Mouse (Mus musculus) neural tube, embryonic 14.5 days (tissue): ENCODE measurements around the gene Optn. TPM values are rescaled to one million over a fixed set of nuclear protein-coding genes. Genes with fewer than 3 reads are reported as not detected.
"Not testable (repeated sequence)": the region's sequence is repeated elsewhere in the genome, so short reads cannot be mapped to it uniquely, and the experiment has no call there.

Source experiments
- ATAC-seq: fragments of 200-750 bp; cut with Nextera tagmentation; 2 replicates; pipeline ENCODE4 v1.8.0; 2017; ENCODE audit warnings: low read depth, mild to moderate bottlenecking, moderate TSS enrichment, moderate library complexity
- H3K27ac ChIP-seq: fragments of 300-500 bp; sonication (generic); 2 replicates; pipeline ENCODE4 v1.5.1; 2014; ENCODE audit warnings: low read depth, mild to moderate bottlenecking, control low read depth, low read length, moderate library complexity, mixed read lengths
- H3K27me3 ChIP-seq: fragments of 300-500 bp; sonication (generic); 2 replicates; pipeline ENCODE4 v1.6.1; 2014; ENCODE audit warnings: low read length; ENCODE audit not compliant: control insufficient read depth, insufficient read depth
- H3K36me3 ChIP-seq: fragments of 300-500 bp; sonication (generic); 2 replicates; pipeline ENCODE4 v1.6.1; 2014; ENCODE audit warnings: low read length, mixed read lengths; ENCODE audit not compliant: control insufficient read depth, insufficient read depth
- H3K4me1 ChIP-seq: fragments of 300-500 bp; sonication (generic); 2 replicates; pipeline ENCODE4 v1.6.1; 2014; ENCODE audit warnings: low read length; ENCODE audit not compliant: control insufficient read depth, insufficient read depth
- H3K4me2 ChIP-seq: fragments of 300-500 bp; sonication (generic); 2 replicates; pipeline ENCODE4 v1.6.1; 2014; ENCODE audit warnings: mild to moderate bottlenecking, low read depth, low read length, control low read depth
- H3K4me3 ChIP-seq: fragments of 300-500 bp; sonication (generic); 2 replicates; pipeline ENCODE4 v1.5.1; 2014; ENCODE audit warnings: low read depth, low read length, control low read depth, mixed read lengths
- H3K9ac ChIP-seq: fragments of 300-500 bp; sonication (generic); replicated peaks from 2 replicates; pipeline ENCODE4 v1.6.1; 2014; ENCODE audit warnings: low read depth, mild to moderate bottlenecking, control low read depth, low read length, mixed read lengths
- H3K9me3 ChIP-seq: fragments of 300-500 bp; sonication (generic); 2 replicates; pipeline ENCODE4 v1.6.1; 2016; ENCODE audit warnings: low read length; ENCODE audit not compliant: control insufficient read depth
- WGBS: fragments of 180-500 bp; shearing (Covaris S2); extraction: QIAGEN DNeasy Blood & Tissue Kit; methylation state at CpG from one replicate; pipeline ENCODE4 v1.1.7; 2014; 5-methylcytosine and 5-hydroxymethylcytosine counted together
- polyA plus RNA-seq: library from polyadenylated mRNA; unstranded; fragments of >200 nt; fragmentation: Nextera tagmentation; extraction: Ambion mirVana; gene quantifications from 2 replicates; pipeline ENCODE4 v1.2.1, GENCODE M21; 2014

Optn gene
- polyA plus RNA-seq, 1 experiment from 2014 or later = 16.6 TPM

DNA sequence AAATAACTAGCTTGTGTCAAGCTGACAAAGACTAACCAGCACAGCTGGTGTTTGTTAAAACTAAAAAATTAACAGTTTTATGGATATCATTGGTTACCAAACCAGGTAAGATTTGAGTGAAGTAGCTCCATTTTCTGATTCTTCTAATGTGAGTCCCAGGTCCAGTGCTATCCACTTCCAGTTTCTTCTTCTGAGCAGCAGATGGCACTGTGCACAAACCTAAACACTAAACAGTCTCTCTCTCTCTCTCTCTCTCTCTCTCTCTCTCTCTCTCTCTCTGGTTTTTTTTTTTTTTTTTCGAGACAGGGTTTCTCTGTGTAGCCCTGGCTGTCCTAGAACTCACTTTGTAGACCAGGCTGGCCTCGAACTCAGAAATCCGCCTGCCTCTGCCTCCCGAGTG, 26.5 kb upstream of the Optn start:
- H3K9me3 ChIP-seq, H3K9ac ChIP-seq, H3K27ac ChIP-seq, H3K36me3 ChIP-seq, H3K4me2 ChIP-seq, H3K4me3 ChIP-seq, H3K27me3 ChIP-seq, H3K4me1 ChIP-seq: not testable (repeated sequence)
- 100% methylated on average over 1 of the region's 4 CpGs for WGBS
- ATAC-seq = peak; percentile 76

DNA sequence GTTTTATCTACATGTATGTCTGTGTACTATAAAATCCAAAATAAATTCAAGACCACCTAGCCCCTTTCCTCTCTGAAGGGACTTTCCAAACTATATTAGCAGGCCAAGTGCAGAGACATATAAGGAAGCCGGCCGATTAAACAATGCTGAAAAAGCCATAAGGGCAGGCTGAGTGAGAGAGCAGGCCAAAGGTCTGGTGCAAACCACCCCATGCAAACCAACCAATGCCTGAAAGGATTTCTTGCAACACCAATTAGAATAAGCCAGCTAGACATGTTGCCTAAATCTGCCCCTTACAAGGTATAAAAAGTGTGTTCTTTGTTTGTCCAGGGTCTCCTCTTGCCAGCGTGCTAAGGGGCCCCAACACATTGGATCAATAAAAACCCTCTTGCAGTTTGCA, 23.8 kb upstream of the Optn start:
- no peaks in the 10 kb centered on the region for H3K36me3 ChIP-seq
- ATAC-seq = no peak
- no peak overlapping the region for H3K9ac ChIP-seq
- no peaks in the 10 kb centered on the region for H3K27me3 ChIP-seq
- H3K4me2 ChIP-seq = no peak overlapping the region
- 89% methylated on average over 3 of the region's 3 CpGs for WGBS
- H3K9me3 ChIP-seq = no peaks in the 10 kb centered on the region
- H3K4me3 ChIP-seq = no peak overlapping the region
- no peak overlapping the region for H3K27ac ChIP-seq
- H3K4me1 ChIP-seq = no peaks in the 10 kb centered on the region

DNA sequence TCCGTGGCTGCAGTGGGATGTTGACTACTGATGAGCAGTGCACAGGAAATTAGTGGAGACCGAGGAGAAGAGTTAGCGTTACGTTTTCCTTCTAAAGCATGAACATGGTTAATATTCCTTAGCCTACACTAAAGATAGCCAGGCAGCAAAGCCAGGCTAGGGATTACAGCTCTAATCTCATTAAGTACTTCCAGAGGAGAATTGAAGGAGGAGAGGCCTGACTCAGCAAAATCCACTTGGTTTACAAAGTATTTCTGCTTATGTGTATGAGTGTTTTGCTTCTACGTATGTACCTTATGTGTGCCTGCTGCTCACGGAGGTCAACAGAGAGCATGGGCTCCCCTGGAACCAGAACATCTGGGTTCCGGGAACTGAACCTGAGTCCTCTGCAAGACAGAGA, 19.9 kb upstream of the Optn start:
- no peaks in the 10 kb centered on the region for H3K4me1 ChIP-seq
- H3K36me3 ChIP-seq = no peaks in the 10 kb centered on the region
- no peak overlapping the region for H3K4me3 ChIP-seq
- H3K27me3 ChIP-seq = no peaks in the 10 kb centered on the region
- no peaks in the 10 kb centered on the region for H3K9me3 ChIP-seq
- no peak overlapping the region for H3K9ac ChIP-seq
- whole genome bisulfite sequencing = 91% methylated on average over 7 of the region's 7 CpGs
- H3K4me2 ChIP-seq = no peak overlapping the region
- no peak overlapping the region for H3K27ac ChIP-seq
- ATAC-seq = no peak

DNA sequence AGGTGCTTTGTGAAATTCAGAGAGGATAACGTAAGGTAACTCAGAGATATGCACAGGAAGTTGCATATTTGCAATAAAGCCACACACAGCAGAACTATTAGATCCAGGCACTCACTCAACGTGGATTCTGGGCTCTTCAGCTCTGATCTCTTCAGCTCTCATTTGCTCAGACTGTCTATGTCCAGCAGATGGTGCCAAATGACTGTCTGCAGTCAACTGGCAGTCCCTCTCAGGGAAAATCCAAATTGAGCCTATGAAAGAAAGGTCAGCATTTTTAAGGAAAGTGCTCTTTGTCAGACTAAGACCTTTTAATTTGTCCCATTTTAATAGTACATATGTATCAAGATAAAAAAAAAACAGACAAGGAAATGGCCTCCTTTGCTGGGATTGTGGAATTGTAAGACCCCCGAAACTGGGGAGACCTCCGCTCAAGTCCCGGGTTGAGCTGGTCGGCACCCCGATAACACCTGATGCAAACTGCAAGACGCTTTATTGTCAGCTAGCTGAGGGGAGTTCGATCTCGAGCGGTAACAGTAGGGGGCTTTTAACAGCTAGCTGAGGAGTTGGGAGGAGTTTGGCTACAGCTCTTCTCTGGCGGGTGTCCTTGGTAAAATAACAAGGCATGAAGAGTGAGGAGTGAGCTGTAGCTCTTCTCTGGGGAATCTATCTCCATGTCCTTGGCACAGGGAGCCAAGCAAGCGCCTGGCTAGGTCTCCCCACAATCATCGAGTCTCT, 16.4 kb upstream of the Optn start:
- no peaks in the 10 kb centered on the region for H3K27me3 ChIP-seq
- 5% methylated on average over 14 of the region's 14 CpGs for WGBS
- peak overlapping the region; percentile 56 for H3K4me2 ChIP-seq
- peak overlapping the region; percentile 44; the same call in 1 of the 2 replicates for H3K9ac ChIP-seq
- H3K36me3 ChIP-seq = no peaks in the 10 kb centered on the region
- no peak overlapping the region for H3K27ac ChIP-seq
- H3K4me1 ChIP-seq = no peaks in the 10 kb centered on the region
- H3K4me3 ChIP-seq = peak overlapping the region; percentile 27
- peak; percentile 84 for ATAC-seq
- H3K9me3 ChIP-seq = no peaks in the 10 kb centered on the region

DNA sequence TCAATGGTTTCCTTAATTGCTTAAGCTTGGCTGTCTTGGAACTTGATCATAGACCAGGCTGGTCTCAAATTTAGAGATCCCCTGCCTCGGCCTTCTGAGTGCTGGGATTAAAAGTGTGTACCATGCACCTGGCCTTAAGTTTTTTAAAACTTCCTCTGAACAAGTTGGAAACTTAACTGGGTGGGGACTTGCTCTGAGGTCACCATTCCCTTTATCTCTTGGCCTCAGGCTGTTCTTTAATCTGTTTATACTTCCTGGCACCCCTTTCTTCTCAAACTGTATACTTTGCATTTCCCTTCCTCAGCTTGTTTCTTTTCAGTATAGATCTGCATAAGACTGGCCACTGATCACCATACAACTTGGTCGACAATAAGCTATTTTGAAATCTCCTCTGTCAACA, 14.1 kb upstream of the Optn start:
- Histone ChIP-seq H3K27ac (no peak overlapping the region), H3K4me1 (no peaks in the 10 kb centered on the region), H3K36me3 (no peaks in the 10 kb centered on the region), H3K4me2 (no peak overlapping the region), H3K4me3 (no peak overlapping the region), H3K9ac (no peak overlapping the region), H3K27me3 (no peaks in the 10 kb centered on the region), H3K9me3 (no peaks in the 10 kb centered on the region)
- no peak for ATAC-seq
- WGBS = 81% methylated on average over 2 of the region's 2 CpGs

DNA sequence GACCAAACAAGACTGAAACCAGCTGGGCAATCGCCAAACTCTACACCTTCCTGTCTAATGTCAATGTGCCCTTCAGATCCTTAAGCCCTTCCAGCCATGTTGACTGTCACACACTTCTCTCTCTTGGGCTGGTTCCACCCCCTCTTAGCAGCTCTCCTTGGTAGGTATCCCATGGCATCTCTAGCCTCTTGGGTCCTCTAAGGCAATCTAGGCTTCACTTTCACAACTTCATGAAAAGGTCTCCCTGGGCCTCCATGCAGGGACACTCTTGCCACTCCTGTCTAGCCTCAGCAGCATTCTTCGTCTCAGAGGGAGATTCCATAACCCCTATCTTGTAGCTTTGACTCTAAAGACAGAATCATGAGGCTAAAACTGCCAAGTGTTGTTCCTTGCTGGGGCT, 13.6 kb upstream of the Optn start:
- ATAC-seq = no peak
- Histone ChIP-seq H3K4me2 (no peak overlapping the region), H3K36me3 (no peaks in the 10 kb centered on the region), H3K9me3 (no peaks in the 10 kb centered on the region), H3K4me1 (no peaks in the 10 kb centered on the region), H3K4me3 (no peak overlapping the region), H3K9ac (no peak overlapping the region), H3K27me3 (no peaks in the 10 kb centered on the region), H3K27ac (no peak overlapping the region)
- 88% methylated on average over 2 of the region's 2 CpGs for WGBS

DNA sequence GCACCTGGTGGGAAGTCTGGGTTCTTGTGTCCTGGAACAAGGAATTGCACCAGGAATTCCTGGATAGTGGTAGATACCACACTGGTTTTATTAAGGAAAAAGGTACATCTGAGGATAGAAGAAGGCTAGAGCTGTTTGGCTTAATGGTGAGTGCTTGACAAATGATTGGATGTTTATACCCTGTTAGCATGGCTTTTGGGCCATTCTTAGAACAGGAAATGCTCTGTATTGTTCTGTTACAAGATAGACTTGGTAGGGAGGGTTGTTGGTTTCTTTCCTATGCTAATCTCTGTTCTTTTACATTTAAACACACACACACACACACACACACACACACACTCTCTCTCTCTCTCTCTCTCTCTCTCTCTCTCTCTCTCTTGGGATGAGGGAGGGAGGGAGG, 12.0 kb upstream of the Optn start:
- Histone ChIP-seq H3K27me3 (no peaks in the 10 kb centered on the region), H3K36me3 (no peaks in the 10 kb centered on the region), H3K9ac (no peak overlapping the region), H3K4me2 (no peak overlapping the region), H3K4me3 (no peak overlapping the region), H3K9me3 (no peaks in the 10 kb centered on the region), H3K4me1 (no peaks in the 10 kb centered on the region), H3K27ac (no peak overlapping the region)
- ATAC-seq = no peak

DNA sequence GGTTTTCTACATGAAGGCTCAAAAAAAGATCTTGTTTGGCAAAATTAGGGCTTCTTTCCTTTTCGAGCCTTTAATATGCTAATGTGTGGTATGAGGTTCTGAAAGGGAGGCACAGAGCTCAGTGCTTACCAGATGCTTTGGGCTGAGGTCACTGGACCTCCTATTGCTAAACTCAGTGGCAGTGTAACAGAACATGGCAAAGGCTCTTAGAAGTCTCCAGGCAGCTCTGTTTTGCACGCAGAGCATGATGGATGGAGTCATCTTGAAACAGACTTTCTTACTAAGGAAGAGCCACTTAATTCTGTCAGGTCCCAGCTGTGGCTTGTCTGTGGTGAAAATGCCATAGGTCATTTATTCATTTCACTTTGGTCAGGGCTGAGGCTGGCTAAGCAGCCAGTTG, 11.6 kb upstream of the Optn start:
- WGBS = 66% methylated on average over 2 of the region's 2 CpGs
- Histone ChIP-seq H3K9ac (no peak overlapping the region), H3K27ac (no peak overlapping the region), H3K36me3 (no peaks in the 10 kb centered on the region), H3K4me2 (no peak overlapping the region), H3K4me1 (no peaks in the 10 kb centered on the region), H3K9me3 (no peaks in the 10 kb centered on the region), H3K4me3 (no peak overlapping the region), H3K27me3 (no peaks in the 10 kb centered on the region)
- no peak for ATAC-seq

DNA sequence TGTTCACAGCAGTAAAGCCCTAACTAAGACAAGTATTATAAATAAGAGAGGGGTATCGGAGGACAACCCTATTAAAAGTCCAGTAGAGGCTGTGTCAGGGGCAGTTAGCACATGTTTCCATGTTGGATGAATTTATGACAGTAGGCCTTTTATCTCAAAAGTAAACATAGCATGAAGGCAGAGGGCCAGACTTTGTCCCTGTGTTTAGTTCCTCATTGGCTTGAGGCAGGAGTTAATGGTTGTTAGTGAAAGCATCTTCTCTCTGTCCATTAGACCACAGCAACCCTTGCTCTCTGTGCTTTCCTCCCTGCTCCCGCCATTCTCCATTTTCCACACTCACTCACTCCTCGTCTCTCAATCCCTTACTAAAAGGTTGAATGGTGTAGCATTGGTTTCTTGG, 9.9 kb upstream of the Optn start:
- H3K4me3 ChIP-seq = no peak overlapping the region
- H3K9ac ChIP-seq = no peak overlapping the region
- no peaks in the 10 kb centered on the region for H3K4me1 ChIP-seq
- 96% methylated on average over 3 of the region's 3 CpGs for WGBS
- ATAC-seq = no peak
- H3K27me3 ChIP-seq = no peaks in the 10 kb centered on the region
- H3K27ac ChIP-seq = no peak overlapping the region
- no peaks in the 10 kb centered on the region for H3K9me3 ChIP-seq
- no peaks in the 10 kb centered on the region for H3K36me3 ChIP-seq
- no peak overlapping the region for H3K4me2 ChIP-seq
